Mouse (Mus musculus): ENCODE results near the gene Spen. TPM values are rescaled to one million over a fixed set of nuclear protein-coding genes. Genes with fewer than 3 reads are reported as not detected.

Gene Spen
- polyA plus RNA-seq, 1 experiment from 2014 or later = 6.2 TPM

GRCm38 (mm10) chr4:141461088-141461487, 77.3 kb downstream of the Spen start:
- Histone ChIP-seq H3K4me2 (ENCODE audit: low read length) (no peak overlapping the region), H3K4me3 (replicated peaks; ENCODE audit: low read depth, low read length) (no peak overlapping the region), H3K4me1 (replicated peaks; ENCODE audit: insufficient read depth, low read length) (peaks cover 8% of the 10 kb centered on the region; the same call in 1 of the 2 replicates), H3K27ac (no peak overlapping the region; the same call in 1 of the 2 replicates), H3K36me3 (ENCODE audit: insufficient read depth, low read length) (peaks cover 36% of the 10 kb centered on the region), H3K9me3 (replicated peaks; ENCODE audit: low read length) (no peaks in the 10 kb centered on the region), H3K9ac (ENCODE audit: low read depth, low read length) (no peak overlapping the region), H3K27me3 (ENCODE audit: insufficient read depth, low read length) (no peaks in the 10 kb centered on the region)
- DNase-seq (ENCODE audit: low spot score) = no peak
- WGBS = 55% methylated on average over 12 of the region's 12 CpGs
- ATAC-seq (replicated peaks; ENCODE audit: low FRiP score, low read depth) = no peak
- TF ChIP-seq CTCF (IDR thresholded peaks at IDR 0.05; ENCODE audit: low read depth) = no peak

GRCm38 (mm10) chr4:141460481-141460880, 77.9 kb downstream of the Spen start:
- ATAC-seq (replicated peaks; ENCODE audit: low FRiP score, low read depth) = no peak
- H3K4me3 ChIP-seq (replicated peaks; ENCODE audit: low read depth, low read length) = no peak overlapping the region
- DNase-seq (ENCODE audit: low spot score) = no peak
- peaks cover 8% of the 10 kb centered on the region; the same call in 1 of the 2 replicates for H3K4me1 ChIP-seq (replicated peaks; ENCODE audit: insufficient read depth, low read length)
- no peaks in the 10 kb centered on the region for H3K9me3 ChIP-seq (replicated peaks; ENCODE audit: low read length)
- 91% methylated on average over 4 of the region's 4 CpGs for WGBS
- H3K9ac ChIP-seq (ENCODE audit: low read depth, low read length) = no peak overlapping the region
- no peak for TF ChIP-seq CTCF (IDR thresholded peaks at IDR 0.05; ENCODE audit: low read depth)
- H3K27me3 ChIP-seq (ENCODE audit: insufficient read depth, low read length) = no peaks in the 10 kb centered on the region
- H3K27ac ChIP-seq = no peak overlapping the region; the same call in 1 of the 2 replicates
- no peak overlapping the region for H3K4me2 ChIP-seq (ENCODE audit: low read length)
- H3K36me3 ChIP-seq (ENCODE audit: insufficient read depth, low read length) = peaks cover 30% of the 10 kb centered on the region

GRCm38 (mm10) chr4:141459766-141460165, 78.6 kb downstream of the Spen start:
- Histone ChIP-seq H3K27ac (no peak overlapping the region), H3K9ac (ENCODE audit: low read depth, low read length) (no peak overlapping the region), H3K4me2 (ENCODE audit: low read length) (no peak overlapping the region), H3K9me3 (replicated peaks; ENCODE audit: low read length) (no peaks in the 10 kb centered on the region), H3K4me1 (replicated peaks; ENCODE audit: insufficient read depth, low read length) (peaks cover 8% of the 10 kb centered on the region; the same call in 1 of the 2 replicates), H3K36me3 (ENCODE audit: insufficient read depth, low read length) (peaks cover 22% of the 10 kb centered on the region), H3K4me3 (replicated peaks; ENCODE audit: low read depth, low read length) (no peak overlapping the region), H3K27me3 (ENCODE audit: insufficient read depth, low read length) (no peaks in the 10 kb centered on the region)
- ATAC-seq (replicated peaks; ENCODE audit: low FRiP score, low read depth) (no peak), DNase-seq (ENCODE audit: low spot score) (no peak)
- TF ChIP-seq CTCF (IDR thresholded peaks at IDR 0.05; ENCODE audit: low read depth) = no peak
- 95% methylated on average over 9 of the region's 9 CpGs for WGBS

GRCm38 (mm10) chr4:141458888-141459287, 79.5 kb downstream of the Spen start:
- H3K9ac ChIP-seq (ENCODE audit: low read depth, low read length) = 0 out of 2 replicates have a peak overlapping the region, but pooled peaks have one; percentile 35
- peak overlapping the region; percentile 50 for H3K27ac ChIP-seq
- H3K4me1 ChIP-seq (replicated peaks; ENCODE audit: insufficient read depth, low read length) = peaks cover 8% of the 10 kb centered on the region; the same call in 1 of the 2 replicates
- no peaks in the 10 kb centered on the region for H3K9me3 ChIP-seq (replicated peaks; ENCODE audit: low read length)
- H3K36me3 ChIP-seq (ENCODE audit: insufficient read depth, low read length) = peaks cover 14% of the 10 kb centered on the region
- DNase-seq (ENCODE audit: low spot score) (no peak), ATAC-seq (replicated peaks; ENCODE audit: low FRiP score, low read depth) (no peak)
- 57% methylated on average over 3 of the region's 3 CpGs for WGBS
- H3K4me2 ChIP-seq (ENCODE audit: low read length) = no peak overlapping the region
- H3K27me3 ChIP-seq (ENCODE audit: insufficient read depth, low read length) = no peaks in the 10 kb centered on the region
- TF ChIP-seq CTCF (IDR thresholded peaks at IDR 0.05; ENCODE audit: low read depth) = no peak
- H3K4me3 ChIP-seq (replicated peaks; ENCODE audit: low read depth, low read length) = no peak overlapping the region

GRCm38 (mm10) chr4:141458236-141458635, 80.2 kb downstream of the Spen start:
- peaks cover 8% of the 10 kb centered on the region; the same call in 1 of the 2 replicates for H3K4me1 ChIP-seq (replicated peaks; ENCODE audit: insufficient read depth, low read length)
- H3K27ac ChIP-seq = peak overlapping the region; percentile 50
- no peaks in the 10 kb centered on the region for H3K9me3 ChIP-seq (replicated peaks; ENCODE audit: low read length)
- no peaks in the 10 kb centered on the region for H3K27me3 ChIP-seq (ENCODE audit: insufficient read depth, low read length)
- peak; percentile 73 for DNase-seq (ENCODE audit: low spot score)
- no peak overlapping the region for H3K4me2 ChIP-seq (ENCODE audit: low read length)
- ATAC-seq (replicated peaks; ENCODE audit: low FRiP score, low read depth) = peak; percentile 65
- peaks cover 8% of the 10 kb centered on the region for H3K36me3 ChIP-seq (ENCODE audit: insufficient read depth, low read length)
- no peak for TF ChIP-seq CTCF (IDR thresholded peaks at IDR 0.05; ENCODE audit: low read depth)
- H3K9ac ChIP-seq (ENCODE audit: low read depth, low read length) = 0 out of 2 replicates have a peak overlapping the region, but pooled peaks have one; percentile 35
- H3K4me3 ChIP-seq (replicated peaks; ENCODE audit: low read depth, low read length) = no peak overlapping the region
- whole genome bisulfite sequencing = 6% methylated on average over 7 of the region's 7 CpGs

GRCm38 (mm10) chr4:141456193-141456938, 82.0 kb downstream of the Spen start:
- DNase-seq (ENCODE audit: low spot score) = no peak
- Histone ChIP-seq H3K9ac (ENCODE audit: low read depth, low read length) (no peak overlapping the region), H3K9me3 (replicated peaks; ENCODE audit: low read length) (no peaks in the 10 kb centered on the region), H3K36me3 (ENCODE audit: insufficient read depth, low read length) (peaks cover 9% of the 10 kb centered on the region; the same call in 1 of the 2 replicates), H3K4me2 (ENCODE audit: low read length) (no peak overlapping the region), H3K27me3 (ENCODE audit: insufficient read depth, low read length) (no peaks in the 10 kb centered on the region), H3K27ac (no peak overlapping the region), H3K4me3 (replicated peaks; ENCODE audit: low read depth, low read length) (no peak overlapping the region), H3K4me1 (replicated peaks; ENCODE audit: insufficient read depth, low read length) (peaks cover 8% of the 10 kb centered on the region; the same call in 1 of the 2 replicates)
- TF ChIP-seq CTCF (IDR thresholded peaks at IDR 0.05; ENCODE audit: low read depth) = no peak
- ATAC-seq (replicated peaks; ENCODE audit: low FRiP score, low read depth) = no peak
- WGBS = 88% methylated on average over 14 of the region's 14 CpGs
